Mouse (Mus musculus) liver, adult 2 months (tissue): ENCODE results near the gene Morn5.

Source experiments
- CTCF ChIP-seq: fragments of 200-500 bp; IDR thresholded peaks from 2 replicates; pipeline ENCODE4 v1.5.1; 2011; ENCODE audit warnings: low read depth, low read length, control low read depth
- POLR2A ChIP-seq: fragments of 200-500 bp; IDR thresholded peaks from 2 replicates; pipeline ENCODE4 v1.6.1; 2011; ENCODE audit warnings: low read length, control low read depth; ENCODE audit not compliant: insufficient read depth; ENCODE audit errors: extremely low read depth

DNA sequence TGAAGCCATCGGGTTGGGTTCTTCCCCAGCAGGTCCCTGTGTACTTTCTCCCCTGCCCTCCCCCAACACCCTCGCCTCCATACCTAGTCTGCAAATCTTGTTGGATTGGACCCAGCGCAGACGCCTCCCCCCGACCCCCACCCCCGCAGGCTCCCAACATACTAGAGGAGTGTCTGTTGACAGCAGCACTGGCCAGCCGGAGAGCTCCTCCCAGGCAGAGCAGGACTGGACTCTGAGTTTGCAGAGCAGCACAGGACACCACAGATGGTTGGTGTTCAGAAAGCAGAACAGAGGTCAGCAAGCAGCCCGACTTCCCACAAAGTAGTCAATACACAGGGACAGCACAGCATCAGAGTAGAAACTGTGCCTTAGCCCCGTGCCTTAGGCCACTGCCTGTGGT is 32.2 kb downstream of the Morn5 start:
- TF ChIP-seq POLR2A (no peak), CTCF (no peak)
